Mouse (Mus musculus) CD4-positive, CD25-positive, alpha-beta regulatory T cell, adult 4 months (primary cell): ENCODE results near the gene Impg2. TPM values are rescaled to one million over a fixed set of nuclear protein-coding genes. Genes with fewer than 3 reads are reported as not detected.

ENCODE experiments used
- ATAC-seq: one replicate; pipeline ENCODE4 v1.8.0; 2017
- polyA plus RNA-seq, 2 experiments: library from polyadenylated mRNA; unstranded; fragments of 100-300 nt; shearing (Covaris generic); gene quantifications; one replicate each; pipeline ENCODE4 v1.2.1; 2017

Gene Impg2
- polyA plus RNA-seq, 2 experiments from 2014 or later = 0.32 to 0.46 TPM

- no peak for ATAC-seq
Measured at GRCm38 (mm10) chr16:56304167-56304566, 100.1 kb downstream of the Impg2 start.

DNA sequence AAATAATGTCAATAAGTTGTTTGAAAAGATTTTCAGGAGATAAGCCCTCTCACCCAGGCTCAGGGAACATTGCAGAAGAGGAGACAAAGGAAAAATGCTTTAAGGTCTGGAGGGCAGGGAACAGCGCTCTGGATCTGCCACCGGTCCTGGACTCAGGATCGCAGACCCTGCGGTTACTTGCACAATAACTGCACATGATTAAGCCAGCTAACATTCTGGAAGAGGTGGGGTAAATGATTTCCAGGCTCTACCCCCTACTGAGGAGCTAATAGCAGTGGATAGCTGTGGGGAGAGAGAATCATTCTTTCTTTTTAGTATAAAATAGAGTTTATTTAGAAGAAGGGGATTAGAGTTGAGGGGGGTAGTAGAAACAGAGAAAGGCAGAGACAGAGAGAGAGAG lies 103.5 kb downstream of the Impg2 start:
- ATAC-seq = no peak

DNA sequence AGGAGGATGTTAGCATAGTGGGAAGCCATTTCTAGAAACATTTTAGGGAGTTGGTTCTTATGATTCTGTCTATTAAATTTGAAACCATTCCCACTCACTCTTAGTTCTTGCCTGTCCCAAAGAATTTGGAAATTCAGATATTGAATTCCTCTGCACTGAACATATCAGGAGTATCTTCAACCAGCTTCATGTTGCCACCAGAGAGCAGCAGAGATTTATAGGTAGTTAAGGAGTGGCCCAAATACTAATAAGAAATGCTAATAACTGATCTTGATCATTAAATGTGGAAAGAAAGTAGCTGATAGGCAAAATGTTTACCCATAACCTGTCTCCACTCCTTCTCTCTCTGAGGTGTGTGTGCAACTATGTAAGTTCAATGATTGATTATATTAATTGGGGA lies 107.2 kb downstream of the Impg2 start:
- ATAC-seq = no peak

Other genes starting within 250 kb of the Impg2 start
- 1,000 to 10,000 TPM; 1,557 to 1,698 TPM for gene Rpl24, start 238.0 kb upstream of the Impg2 start, polyA plus RNA-seq
- gene Zbtb11, start 230.4 kb upstream of the Impg2 start, polyA plus RNA-seq = 10 to 100 TPM; 30.3 to 37.4 TPM
- 100 to 1,000 TPM; 279 to 285 TPM for gene Pcnp, start 174.6 kb upstream of the Impg2 start, polyA plus RNA-seq
- 10 to 100 TPM; 34.7 to 40.1 TPM for gene Trmt10c, start 166.5 kb upstream of the Impg2 start, polyA plus RNA-seq
- 10 to 100 TPM; 58.4 to 84.5 TPM for gene Senp7, start 156.0 kb upstream of the Impg2 start, polyA plus RNA-seq